Comparison of ENCODE assay signal across 11 mouse cellular contexts in genomic region chr7:19239986-19240385, GRCm38 (mm10). TPM values are rescaled to one million over a fixed set of nuclear protein-coding genes. Genes with fewer than 3 reads are reported as not detected.
A peak's percentile ranks its signal among the peaks of the same experiment; 100 is the strongest.
DNase-seq lines count a peak whose midpoint lies in the region; ATAC-seq and TF ChIP-seq lines count a peak whose summit lies in the region.
"Had no signal": no experiment of that assay in that cellular context is flagged by ENCODE, and none has a peak within 500 bp of the region (broad histone marks: within the 10 kb centered on the region; RNA-seq: fewer than 3 reads in every experiment).

No protein-coding gene starts in this region.

- H3K79me2 ChIP-seq in MEL (ENCODE audit: control insufficient read depth, insufficient read depth, low read length, poor library complexity) = peaks cover 18% of the 10 kb centered on the region

- no peak overlapping the region for H3K4me3 ChIP-seq in heart, embryonic 13.5 days
- no peak overlapping the region for H3K4me3 ChIP-seq in MEL (ENCODE audit: control insufficient read depth in 1 of 2, insufficient read depth in 1 of 2, low read depth in 2 of 2, low read length in 2 of 2)
- no peak overlapping the region for H3K4me3 ChIP-seq in hindbrain, embryonic 15.5 days
- no peak overlapping the region for H3K4me3 ChIP-seq in liver, postnatal 0 days (ENCODE audit: low read depth, low read length)

- H3K36me3 ChIP-seq in heart, embryonic 13.5 days = peaks cover 13% of the 10 kb centered on the region
- H3K36me3 ChIP-seq in MEL (ENCODE audit: control insufficient read depth in 1 of 2, insufficient read depth in 2 of 2, low read length in 2 of 2) = peaks cover 1 to 6% of the 10 kb centered on the region in 2 experiments; a peak in 3 of 4 replicates
- H3K36me3 ChIP-seq in hindbrain, embryonic 15.5 days = 0 out of 2 replicates have a peak, but pooled peaks cover under 1% of the 10 kb centered on the region
- peaks cover 4% of the 10 kb centered on the region; the same call in 1 of the 2 replicates for H3K36me3 ChIP-seq in liver, postnatal 0 days (replicated peaks; ENCODE audit: insufficient read depth, low read length)

- WGBS in heart, embryonic 13.5 days = 27% methylated on average over 4 of the region's 4 CpGs
- WGBS in hindbrain, embryonic 15.5 days = 70% methylated on average over 2 of the region's 4 CpGs
- 42% methylated on average over 2 of the region's 4 CpGs for WGBS in liver, postnatal 0 days (ENCODE audit: insufficient replicate concordance)

- no peaks in the 10 kb centered on the region for H3K9me3 ChIP-seq in heart, embryonic 13.5 days
- no peaks in the 10 kb centered on the region for H3K9me3 ChIP-seq in MEL (replicated peaks; ENCODE audit: insufficient read depth, low read length)
- H3K9me3 ChIP-seq in hindbrain, embryonic 15.5 days = no peaks in the 10 kb centered on the region
- no peaks in the 10 kb centered on the region for H3K9me3 ChIP-seq in liver, postnatal 0 days (ENCODE audit: low read length)

- peaks cover 63% of the 10 kb centered on the region for H3K4me1 ChIP-seq in heart, embryonic 13.5 days
- H3K4me1 ChIP-seq in MEL (ENCODE audit: control insufficient read depth in 1 of 2, insufficient read depth in 2 of 2, low read length in 2 of 2) = peaks cover 4 to 13% of the 10 kb centered on the region in 2 experiments; a peak in 3 of 4 replicates
- H3K4me1 ChIP-seq in hindbrain, embryonic 15.5 days (replicated peaks) = peaks cover 12% of the 10 kb centered on the region; the same call in 1 of the 2 replicates
- peaks cover 10% of the 10 kb centered on the region for H3K4me1 ChIP-seq in liver, postnatal 0 days (ENCODE audit: insufficient read depth)

- intact Hi-C loops in heart, postnatal 14 days (cut with DNase I) = loop anchor here (1.0 to 2.0 kb wide), 3 partner anchors 35 to 103 kb away; no protein-coding TSS in a partner anchor
- intact Hi-C loops in left cerebral cortex, postnatal 10 days (cut with DNase I) = loop anchor here (5.0 kb wide), 2 partner anchors 42 to 102 kb away; partner anchors contain the start of genes Ercc1, Ppm1n and Rtn2

- no peak overlapping the region for H3K4me2 ChIP-seq in heart, embryonic 13.5 days
- no peak overlapping the region for H3K4me2 ChIP-seq in hindbrain, embryonic 15.5 days
- peak overlapping the region; percentile 40; the same call in 1 of the 2 replicates for H3K4me2 ChIP-seq in liver, postnatal 0 days (ENCODE audit: low read depth, low read length)

- no peak for TF ChIP-seq POLR2A in MEL (IDR thresholded peaks at IDR 0.05; ENCODE audit: control insufficient read depth in 1 of 2, insufficient read depth in 1 of 2, low read depth in 1 of 2, low read length in 2 of 2, poor library complexity in 1 of 2)

- no peak for TF ChIP-seq CTCF in MEL (IDR thresholded peaks at IDR 0.05 in 2 of 3, conservative IDR thresholded peaks at IDR 0.05 in 1 of 3; ENCODE audit: control insufficient read depth in 1 of 3, insufficient read depth in 1 of 3, low read depth in 2 of 3, low read length in 3 of 3, poor library complexity in 1 of 3, severe bottlenecking in 1 of 3)
- no peak for TF ChIP-seq CTCF in liver, postnatal 0 days (IDR thresholded peaks at IDR 0.05; ENCODE audit: low read depth)

- peak in 1 of 2 experiments; percentile 45; a peak in 2 of 4 replicates for TF ChIP-seq EP300 in MEL (IDR thresholded peaks at IDR 0.05; ENCODE audit: low read depth in 1 of 2, low read length in 2 of 2)
- TF ChIP-seq EP300 in liver, postnatal 0 days (IDR thresholded peaks at IDR 0.05; ENCODE audit: low read depth) = no peak

- peak overlapping the region; percentile 88; the same call in 1 of the 2 replicates for H3K27ac ChIP-seq in heart, embryonic 13.5 days (replicated peaks)
- peak overlapping the region; percentile 32 for H3K27ac ChIP-seq in MEL (ENCODE audit: control insufficient read depth, low read depth, low read length)
- H3K27ac ChIP-seq in hindbrain, embryonic 15.5 days (replicated peaks) = no peak overlapping the region
- no peak overlapping the region for H3K27ac ChIP-seq in liver, postnatal 0 days (ENCODE audit: low read depth)

- TF ChIP-seq RAD21 in MEL (IDR thresholded peaks at IDR 0.05; ENCODE audit: low read depth, low read length) = no peak

- no peak for ATAC-seq in heart, embryonic 13.5 days (ENCODE audit: extremely low read depth, insufficient number of reproducible peaks, low FRiP score, low TSS enrichment)
- peak; percentile 5; the same call in 1 of the 2 replicates for ATAC-seq in hindbrain, embryonic 15.5 days (ENCODE audit: low FRiP score, low read depth)
- peak; percentile 79 for ATAC-seq in liver, postnatal 0 days

- DNase-seq in heart, postnatal 14 days = no peak
- DNase-seq in MEL (ENCODE audit: low read depth, low spot score) = no peak
- DNase-seq in liver, postnatal 0 days = no peak
- no peak for DNase-seq in frontal cortex, postnatal 10 days (ENCODE audit: low spot score in 2 of 2)
- no peak for DNase-seq in left cerebral cortex, postnatal 10 days (ENCODE audit: extremely low spot score in 1 of 2, low spot score in 2 of 2)
- DNase-seq in gastrocnemius, postnatal 4 days (ENCODE audit: low spot score in 2 of 2) = no peak

- H3K27me3 ChIP-seq in heart, embryonic 13.5 days (replicated peaks) = no peaks in the 10 kb centered on the region
- no peaks in the 10 kb centered on the region for H3K27me3 ChIP-seq in MEL (ENCODE audit: control insufficient read depth in 1 of 2, insufficient read depth in 2 of 2, low read length in 2 of 2)
- H3K27me3 ChIP-seq in hindbrain, embryonic 15.5 days = no peaks in the 10 kb centered on the region
- no peaks in the 10 kb centered on the region for H3K27me3 ChIP-seq in liver, postnatal 0 days (ENCODE audit: insufficient read depth, low read length)

- H3K9ac ChIP-seq in heart, embryonic 13.5 days = peak overlapping the region; percentile 65
- no peak overlapping the region for H3K9ac ChIP-seq in MEL (ENCODE audit: control insufficient read depth, low read depth, low read length, poor library complexity, severe bottlenecking)
- H3K9ac ChIP-seq in hindbrain, embryonic 15.5 days = no peak overlapping the region
- H3K9ac ChIP-seq in liver, postnatal 0 days (replicated peaks) = no peak overlapping the region

TF ChIP-seq in MEL, 35 proteins besides CTCF, POLR2A, EP300 and RAD21 (continues in another document):
- TF ChIP-seq KAT2A (conservative IDR thresholded peaks at IDR 0.05; ENCODE audit: low read depth, low read length) = no peak
- TF ChIP-seq UBTF (IDR thresholded peaks at IDR 0.05; ENCODE audit: borderline replicate concordance, insufficient read depth, low read depth, low read length) = no peak

RNA-seq across cellular contexts. Expression of gene Opa3, which starts 11.9 kb away (rescaled TPM):
- 35.2 and 38.4 TPM in 2 replicates for polyA plus RNA-seq in heart, embryonic 13.5 days (2015; fragmentation: Nextera tagmentation; extraction: Ambion mirVana)
- 10 to 100 TPM; 54.8 to 58.3 TPM for total RNA-seq in heart, postnatal 14 days (2021)
- 16.3 and 18.5 TPM in 2 replicates for total RNA-seq in MEL (2012; rRNA removed)
- polyA plus RNA-seq in MEL (2012; ENCODE audit: insufficient read depth in 1 of 2, insufficient read length in 2 of 2, low read depth in 1 of 2, low replicate concordance in 2 of 2, missing spikeins in 1 of 2) = 10 to 100 TPM; 37.2 to 85.4 TPM
- 38.5 and 41.8 TPM in 2 replicates for polyA plus RNA-seq in hindbrain, embryonic 15.5 days (2015; fragmentation: Nextera tagmentation; extraction: Ambion mirVana)
- polyA plus RNA-seq in liver, postnatal 0 days (2015; fragmentation: Nextera tagmentation; extraction: Ambion mirVana) = 8.7 and 9.7 TPM in 2 replicates
- 10 to 100 TPM; 36.6 to 38.0 TPM for total RNA-seq in left cerebral cortex, postnatal 10 days (2021)
- 10 to 100 TPM; 30.7 to 31.3 TPM for total RNA-seq in gastrocnemius, postnatal 4 days (2021)

RNA-seq across cellular contexts. Expression of gene Gpr4, which starts 27.6 kb away (rescaled TPM):
- polyA plus RNA-seq in heart, embryonic 13.5 days (2015; fragmentation: Nextera tagmentation; extraction: Ambion mirVana) = 1.7 and 1.8 TPM in 2 replicates
- 10 to 100 TPM in 1 of 2 experiments, 1 to 10 TPM in 1; 9.9 to 11.2 TPM for total RNA-seq in heart, postnatal 14 days (2021)
- 0.07 and 0.19 TPM in 2 replicates for total RNA-seq in MEL (2012; rRNA removed)
- under 1 TPM in 1 of 2 experiments, not detected in 1; 0.15 TPM for polyA plus RNA-seq in MEL (2012; ENCODE audit: insufficient read depth in 1 of 2, insufficient read length in 2 of 2, low read depth in 1 of 2, low replicate concordance in 2 of 2, missing spikeins in 1 of 2)
- polyA plus RNA-seq in hindbrain, embryonic 15.5 days (2015; fragmentation: Nextera tagmentation; extraction: Ambion mirVana) = 2.7 and 3.8 TPM in 2 replicates
- 0.74 and 0.83 TPM in 2 replicates for polyA plus RNA-seq in liver, postnatal 0 days (2015; fragmentation: Nextera tagmentation; extraction: Ambion mirVana)
- total RNA-seq in left cerebral cortex, postnatal 10 days (2021) = 1 to 10 TPM; 4.8 to 5.0 TPM
- total RNA-seq in gastrocnemius, postnatal 4 days (2021) = 1 to 10 TPM; 2.2 to 2.7 TPM
- total RNA-seq: granulocyte monocyte progenitor cell, adult 5-6 weeks had no signal

RNA-seq across cellular contexts. Expression of gene Vasp, which starts 31.6 kb away (rescaled TPM):
- 81.2 and 81.7 TPM in 2 replicates for polyA plus RNA-seq in heart, embryonic 13.5 days (2015; fragmentation: Nextera tagmentation; extraction: Ambion mirVana)
- 10 to 100 TPM; 55.7 to 59.1 TPM for total RNA-seq in heart, postnatal 14 days (2021)
- 121 and 130 TPM in 2 replicates for total RNA-seq in MEL (2012; rRNA removed)
- 100 to 1,000 TPM in 1 of 2 experiments, not detected in 1; 185 TPM for polyA plus RNA-seq in MEL (2012; ENCODE audit: insufficient read depth in 1 of 2, insufficient read length in 2 of 2, low read depth in 1 of 2, low replicate concordance in 2 of 2, missing spikeins in 1 of 2)
- 41.5 and 42.1 TPM in 2 replicates for polyA plus RNA-seq in hindbrain, embryonic 15.5 days (2015; fragmentation: Nextera tagmentation; extraction: Ambion mirVana)
- polyA plus RNA-seq in liver, postnatal 0 days (2015; fragmentation: Nextera tagmentation; extraction: Ambion mirVana) = 36.2 and 36.4 TPM in 2 replicates
- total RNA-seq in left cerebral cortex, postnatal 10 days (2021) = 10 to 100 TPM; 23.1 to 23.5 TPM
- total RNA-seq in gastrocnemius, postnatal 4 days (2021) = 10 to 100 TPM; 65.3 to 71.9 TPM

RNA-seq across cellular contexts. Expression of gene Ppm1n, which starts 39.9 kb away (rescaled TPM):
- polyA plus RNA-seq in heart, embryonic 13.5 days (2015; fragmentation: Nextera tagmentation; extraction: Ambion mirVana) = not detected in 2 replicates
- total RNA-seq in heart, postnatal 14 days (2021) = not detected
- total RNA-seq in MEL (2012; rRNA removed) = not detected in 2 replicates
- not detected for polyA plus RNA-seq in MEL (2012; ENCODE audit: insufficient read depth in 1 of 2, insufficient read length in 2 of 2, low read depth in 1 of 2, low replicate concordance in 2 of 2, missing spikeins in 1 of 2)
- 0.96 and 1.2 TPM in 2 replicates for polyA plus RNA-seq in hindbrain, embryonic 15.5 days (2015; fragmentation: Nextera tagmentation; extraction: Ambion mirVana)
- polyA plus RNA-seq in liver, postnatal 0 days (2015; fragmentation: Nextera tagmentation; extraction: Ambion mirVana) = 0.15 TPM in 1 of 2 replicates, not detected in the other
- total RNA-seq in left cerebral cortex, postnatal 10 days (2021) = under 1 TPM; 0.34 to 0.49 TPM
- total RNA-seq in gastrocnemius, postnatal 4 days (2021) = not detected
- total RNA-seq: granulocyte monocyte progenitor cell, adult 5-6 weeks; left cerebral cortex, postnatal 36 days had no signal
- polyA plus RNA-seq: lung, postnatal 0 days had no signal

RNA-seq across cellular contexts. Expression of gene Rtn2, which starts 42.4 kb away (rescaled TPM):
- 26.1 and 29.3 TPM in 2 replicates for polyA plus RNA-seq in heart, embryonic 13.5 days (2015; fragmentation: Nextera tagmentation; extraction: Ambion mirVana)
- total RNA-seq in heart, postnatal 14 days (2021) = 100 to 1,000 TPM; 106 to 122 TPM
- total RNA-seq in MEL (2012; rRNA removed) = 0.27 and 0.52 TPM in 2 replicates
- 1 to 10 TPM in 1 of 2 experiments, not detected in 1; 1.4 TPM for polyA plus RNA-seq in MEL (2012; ENCODE audit: insufficient read depth in 1 of 2, insufficient read length in 2 of 2, low read depth in 1 of 2, low replicate concordance in 2 of 2, missing spikeins in 1 of 2)
- polyA plus RNA-seq in hindbrain, embryonic 15.5 days (2015; fragmentation: Nextera tagmentation; extraction: Ambion mirVana) = 112 and 130 TPM in 2 replicates
- polyA plus RNA-seq in liver, postnatal 0 days (2015; fragmentation: Nextera tagmentation; extraction: Ambion mirVana) = 1.5 and 4.6 TPM in 2 replicates
- 100 to 1,000 TPM; 145 to 151 TPM for total RNA-seq in left cerebral cortex, postnatal 10 days (2021)
- 100 to 1,000 TPM; 473 to 501 TPM for total RNA-seq in gastrocnemius, postnatal 4 days (2021)
- total RNA-seq: granulocyte monocyte progenitor cell, adult 5-6 weeks had no signal

Comparison
In these comparisons a context has a peak if more than half of its experiments do, and no peak if none do; other contexts are left out.
1. H3K27ac ChIP-seq: peak in heart, embryonic 13.5 days (single experiment) and MEL (single experiment); none in hindbrain, embryonic 15.5 days (single experiment) and liver, postnatal 0 days (single experiment).